Mouse (Mus musculus) cerebellum, postnatal 4 days (tissue): ENCODE results near the gene Arl8b.
A peak's percentile ranks its signal among the peaks of the same experiment; 100 is the strongest.

Source experiments
- DNase-seq, 2 experiments: peaks; one replicate each; pipeline ENCODE4 v3.0.0; 2022; ENCODE audit warnings: low spot score in 2 of 2, mixed read lengths in 1 of 2

Gene Arl8b

GRCm38 (mm10) chr6:108782526-108783183 is at the start of gene Arl8b:
Gene Arl8b, plus strand, starts transcription at chr6:108783099.
- DNase-seq, result peak; percentile 95 to 97

DNA sequence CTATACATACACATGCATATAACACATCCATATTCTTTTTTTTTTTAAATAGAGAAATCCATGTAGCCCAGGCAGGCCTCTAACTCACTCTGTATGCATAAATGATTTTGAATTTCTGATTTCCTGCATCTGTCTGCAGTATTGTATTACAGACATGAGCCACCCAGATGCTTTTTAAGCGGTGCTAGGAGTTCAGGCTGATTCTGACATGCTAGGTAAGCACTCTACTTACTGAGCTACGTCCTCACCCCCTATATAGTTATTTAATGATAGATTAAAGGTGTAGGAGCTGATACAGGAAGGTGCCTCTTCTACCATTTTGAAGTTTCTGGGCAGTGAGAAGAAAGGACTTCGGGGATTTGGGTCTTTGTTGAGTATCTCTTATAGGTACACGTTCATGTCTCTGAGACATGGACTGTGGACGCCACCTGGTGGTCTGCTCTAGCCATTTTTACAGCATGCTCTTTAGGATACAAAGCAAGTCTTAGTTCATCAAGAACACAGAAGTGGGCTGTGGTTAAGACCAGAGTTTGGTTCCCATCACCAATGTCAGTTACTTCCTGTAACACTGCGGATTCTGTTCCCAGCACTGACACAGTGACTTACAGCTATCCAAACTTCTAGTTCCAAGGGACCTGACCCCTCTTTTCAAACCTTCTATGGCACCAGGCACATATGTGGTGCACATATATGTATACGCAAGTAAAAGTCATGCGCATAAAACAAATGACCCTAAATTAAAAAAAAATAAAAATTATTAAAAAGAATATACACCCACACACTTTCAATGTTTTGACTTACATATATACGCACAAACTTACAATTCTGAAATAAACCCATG is 46.8 kb upstream of the Arl8b start:
- DNase-seq, result peak; percentile 56 to 74

- no peak for DNase-seq
Observed at GRCm38 (mm10) chr6:108738463-108739203, 44.3 kb upstream of the Arl8b start.

DNA sequence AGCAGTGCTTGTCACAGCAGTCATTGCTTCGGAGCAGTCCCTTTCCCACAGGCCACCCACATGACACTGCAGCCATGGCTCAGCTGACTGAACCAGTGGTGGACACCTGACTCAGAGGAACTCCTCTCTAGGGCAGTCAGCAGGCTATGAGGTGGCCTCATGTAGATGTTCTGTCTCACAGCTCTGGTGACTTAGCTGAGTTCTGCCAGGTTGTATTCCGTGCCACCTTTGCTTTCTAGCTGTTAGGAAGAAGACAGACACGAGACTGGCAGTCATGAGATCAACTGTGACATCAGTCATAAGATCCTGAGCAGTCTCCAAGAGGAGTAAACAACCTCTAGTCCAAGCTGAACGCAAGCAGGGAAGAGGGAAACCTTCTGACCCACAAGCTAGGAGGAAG is 42.3 kb upstream of the Arl8b start:
- DNase-seq, result no peak

DNA sequence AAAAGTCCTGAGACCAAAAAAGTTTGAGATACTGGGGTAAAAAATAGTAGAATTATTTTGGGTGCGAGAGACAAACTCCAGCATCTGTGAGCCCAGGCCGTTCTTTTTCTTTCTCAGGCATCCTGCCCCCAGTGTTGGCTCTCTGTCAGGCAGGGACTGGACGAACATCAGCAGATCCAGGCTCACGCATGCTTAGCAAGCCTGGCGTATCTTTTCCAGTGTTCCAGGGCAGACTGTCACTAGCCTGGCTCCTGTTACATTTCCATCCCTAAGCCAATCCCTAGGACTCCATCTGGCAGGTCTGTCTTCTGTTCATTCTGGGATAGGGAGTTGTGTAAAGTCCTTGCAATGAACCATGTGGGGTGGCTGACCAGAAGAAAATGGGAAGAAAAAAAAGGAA is 39.2 kb upstream of the Arl8b start:
- DNase-seq, result no peak

- DNase-seq, result no peak
Observed at GRCm38 (mm10) chr6:108751324-108751723, 31.6 kb upstream of the Arl8b start.

DNA sequence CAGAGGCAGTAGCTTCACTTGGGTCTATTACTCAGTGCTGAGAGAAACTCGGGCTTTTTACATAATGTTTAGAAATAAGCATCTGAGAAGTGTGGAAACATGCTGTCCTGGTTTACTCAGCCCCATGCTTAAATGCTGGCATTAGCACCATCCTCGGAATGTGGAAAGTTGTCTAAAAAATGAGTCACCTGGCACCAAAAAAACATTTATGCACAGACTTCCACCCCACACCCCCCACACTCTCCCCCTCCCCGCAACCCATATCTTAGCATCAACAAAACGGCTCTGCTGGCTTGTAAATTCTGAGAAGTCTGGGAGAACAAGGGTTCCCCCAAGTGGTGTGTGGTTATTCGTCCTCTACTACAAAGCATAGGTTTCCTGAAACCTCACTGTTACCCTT is 30.5 kb upstream of the Arl8b start:
- DNase-seq, result no peak

DNA sequence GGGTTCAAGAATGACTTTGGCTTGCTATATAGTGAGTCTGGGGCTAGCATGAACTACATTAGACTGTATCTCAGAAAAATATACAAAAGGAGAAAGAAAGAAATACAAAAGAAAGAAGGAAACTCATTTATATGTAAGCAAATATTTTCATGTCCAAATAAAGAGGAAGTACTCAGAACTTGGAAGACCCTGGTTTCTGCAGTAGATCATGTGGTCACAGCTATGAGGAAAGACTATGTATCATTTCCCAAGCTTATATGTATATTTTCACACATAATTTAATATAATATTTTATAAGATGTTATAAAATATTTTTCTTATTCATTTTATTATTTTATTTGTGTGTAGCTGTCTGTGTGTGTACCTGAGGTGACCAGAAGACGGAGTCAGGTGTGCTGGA is 29.4 kb upstream of the Arl8b start:
- DNase-seq, result no peak

GRCm38 (mm10) chr6:108754376-108754775 is 28.5 kb upstream of the Arl8b start:
- DNase-seq, result no peak

GRCm38 (mm10) chr6:108755936-108756335 is 27.0 kb upstream of the Arl8b start:
- DNase-seq, result no peak

GRCm38 (mm10) chr6:108758997-108759697 is 23.8 kb upstream of the Arl8b start:
- no peak for DNase-seq

- DNase-seq, result peak in 1 of 2 experiments; percentile 22
Observed at GRCm38 (mm10) chr6:108759698-108760039, 23.2 kb upstream of the Arl8b start.

GRCm38 (mm10) chr6:108770880-108771279 is 12.0 kb upstream of the Arl8b start:
- no peak for DNase-seq

GRCm38 (mm10) chr6:108772913-108773312 is 10.0 kb upstream of the Arl8b start:
- peak; percentile 71 to 90 for DNase-seq

DNA sequence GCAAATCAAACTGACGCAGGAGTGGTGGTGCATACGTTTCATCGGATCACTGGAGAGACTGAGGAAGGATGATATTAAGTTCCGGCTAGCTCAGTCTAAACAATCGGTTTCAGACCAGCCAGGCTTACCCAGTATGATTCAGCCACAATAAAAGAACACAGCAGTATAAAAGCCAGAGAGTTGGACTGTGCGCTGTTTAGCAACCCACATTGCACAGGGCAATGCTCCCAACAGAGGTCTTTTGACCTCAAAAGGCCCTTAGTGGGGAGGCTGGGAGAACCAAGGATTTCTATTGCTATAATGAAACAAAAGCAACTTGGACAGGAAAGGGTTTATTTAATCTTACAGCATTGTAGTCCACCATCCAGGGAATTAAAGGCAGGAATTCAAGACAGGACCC is 9.4 kb upstream of the Arl8b start:
- no peak for DNase-seq

- DNase-seq, result no peak
Observed at GRCm38 (mm10) chr6:108776274-108776673, 6.6 kb upstream of the Arl8b start.

GRCm38 (mm10) chr6:108777560-108778287 is 5.2 kb upstream of the Arl8b start:
- DNase-seq, result no peak

- no peak for DNase-seq
Observed at GRCm38 (mm10) chr6:108778399-108778798, 4.5 kb upstream of the Arl8b start.

GRCm38 (mm10) chr6:108781865-108782264 is 1.0 kb upstream of the Arl8b start:
- no peak for DNase-seq

DNA sequence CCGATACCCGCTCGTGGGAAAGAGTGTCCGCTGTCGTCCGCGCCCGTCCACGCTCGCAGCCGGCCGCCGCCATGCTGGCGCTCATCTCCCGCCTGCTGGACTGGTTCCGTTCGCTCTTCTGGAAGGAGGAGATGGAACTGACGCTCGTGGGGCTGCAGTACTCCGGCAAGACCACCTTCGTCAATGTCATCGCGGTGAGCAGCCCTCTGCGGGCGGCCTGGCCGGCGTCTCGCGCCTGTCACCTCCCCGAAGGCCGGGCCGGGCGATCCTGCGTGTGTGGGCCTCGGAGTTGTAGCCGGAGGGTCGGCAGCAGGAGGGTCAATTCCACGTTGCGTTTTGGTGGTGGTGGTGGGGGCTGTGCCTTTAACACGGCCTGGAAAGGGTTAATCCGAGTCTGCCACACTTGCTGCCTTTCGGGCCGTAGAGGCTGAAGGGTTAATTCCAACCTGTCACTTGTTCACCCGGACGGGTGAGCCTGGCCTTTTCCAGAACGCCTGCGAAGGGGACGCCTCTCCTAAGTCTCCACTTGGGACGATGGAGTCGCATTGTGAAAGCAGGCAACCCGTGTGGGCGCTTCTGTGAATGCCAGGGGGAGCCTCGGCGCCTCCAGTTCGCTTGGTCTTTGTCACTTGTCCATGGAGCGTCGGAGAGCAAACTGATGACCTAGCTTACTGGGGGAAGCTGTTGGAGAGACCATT is 434 bp downstream of the Arl8b start:
- DNase-seq, result peak in 1 of 2 experiments; percentile 26

DNA sequence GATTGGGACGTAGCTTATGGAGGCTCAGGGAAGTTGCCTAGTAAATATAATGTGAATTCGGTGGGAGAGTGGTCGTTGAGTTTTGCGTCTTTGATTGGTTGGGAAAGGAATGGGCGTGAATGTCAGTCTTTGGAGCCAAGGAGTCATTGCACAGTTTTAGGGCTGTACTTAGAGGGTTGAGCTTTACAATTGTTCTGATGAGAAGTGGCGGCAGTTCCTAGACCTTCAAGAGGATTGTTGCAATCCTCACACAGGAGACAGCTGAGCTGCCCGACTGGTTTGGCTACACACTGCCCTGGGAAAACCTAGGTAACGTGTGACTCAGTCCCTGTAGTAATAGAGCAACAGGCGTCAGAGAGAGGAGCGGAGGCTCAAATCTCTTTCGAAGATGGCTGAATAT is 1.2 kb downstream of the Arl8b start:
- no peak for DNase-seq
